Mouse (Mus musculus) limb, embryonic 11.5 days (tissue): ENCODE results near the gene Gm49711. TPM values are rescaled to one million over a fixed set of nuclear protein-coding genes. Genes with fewer than 3 reads are reported as not detected.
"Not testable (repeated sequence)": the region's sequence is repeated elsewhere in the genome, so short reads cannot be mapped to it uniquely, and the experiment has no call there.

Experiments used
- ATAC-seq: fragments of 200-750 bp; cut with Nextera tagmentation; 2 replicates; pipeline ENCODE4 v1.8.0; 2017; ENCODE audit warnings: low read depth; ENCODE audit not compliant: insufficient number of reproducible peaks, low FRiP score, low TSS enrichment
- DNase-seq: peaks from one replicate; pipeline ENCODE4 v3.0.0-alpha.2; 2015; ENCODE audit warnings: low spot score
- H3K27ac ChIP-seq: fragments of 300-500 bp; sonication (generic); replicated peaks from 2 replicates; pipeline ENCODE4 v1.5.1; 2014; ENCODE audit warnings: low read depth, mild to moderate bottlenecking, low read length
- H3K27me3 ChIP-seq: fragments of 300-500 bp; sonication (generic); 2 replicates; pipeline ENCODE4 v1.6.1; 2014; ENCODE audit warnings: mild to moderate bottlenecking, low read length, mixed read lengths; ENCODE audit not compliant: control insufficient read depth, insufficient read depth
- H3K36me3 ChIP-seq: fragments of 300-500 bp; sonication (generic); 2 replicates; pipeline ENCODE4 v1.6.1; 2014; ENCODE audit warnings: mild to moderate bottlenecking, low read length, moderate library complexity, mixed read lengths; ENCODE audit not compliant: control insufficient read depth, insufficient read depth
- H3K4me1 ChIP-seq: fragments of 300-500 bp; sonication (generic); 2 replicates; pipeline ENCODE4 v1.6.1; 2014; ENCODE audit warnings: low read length, mixed read lengths; ENCODE audit not compliant: control insufficient read depth, insufficient read depth
- H3K4me2 ChIP-seq: fragments of 300-500 bp; sonication (generic); 2 replicates; pipeline ENCODE4 v1.6.1; 2014; ENCODE audit warnings: low read depth, mild to moderate bottlenecking, moderate library complexity; ENCODE audit not compliant: severe bottlenecking
- H3K4me3 ChIP-seq: fragments of 300-500 bp; sonication (generic); 2 replicates; pipeline ENCODE4 v1.5.1; 2014; ENCODE audit warnings: low read depth, low read length
- H3K9ac ChIP-seq: fragments of 300-500 bp; sonication (generic); 2 replicates; pipeline ENCODE4 v1.6.1; 2014; ENCODE audit warnings: mild to moderate bottlenecking, low read length
- H3K9me3 ChIP-seq: fragments of 300-500 bp; sonication (generic); 2 replicates; pipeline ENCODE4 v1.6.1; 2016; ENCODE audit warnings: low read length; ENCODE audit not compliant: control insufficient read depth
- WGBS: fragments of 180-500 bp; shearing (Covaris S2); extraction: QIAGEN DNeasy Blood & Tissue Kit; methylation state at CpG from one replicate; pipeline ENCODE4 v1.1.7; 2014; 5-methylcytosine and 5-hydroxymethylcytosine counted together
- polyA plus RNA-seq: library from polyadenylated mRNA; unstranded; fragments of >200 nt; fragmentation: Nextera tagmentation; extraction: Ambion mirVana; gene quantifications from 2 replicates; pipeline ENCODE4 v1.2.1, GENCODE M21; 2014

Gm49711 gene
- polyA plus RNA-seq, 1 experiment from 2014 or later, result not detected

DNA sequence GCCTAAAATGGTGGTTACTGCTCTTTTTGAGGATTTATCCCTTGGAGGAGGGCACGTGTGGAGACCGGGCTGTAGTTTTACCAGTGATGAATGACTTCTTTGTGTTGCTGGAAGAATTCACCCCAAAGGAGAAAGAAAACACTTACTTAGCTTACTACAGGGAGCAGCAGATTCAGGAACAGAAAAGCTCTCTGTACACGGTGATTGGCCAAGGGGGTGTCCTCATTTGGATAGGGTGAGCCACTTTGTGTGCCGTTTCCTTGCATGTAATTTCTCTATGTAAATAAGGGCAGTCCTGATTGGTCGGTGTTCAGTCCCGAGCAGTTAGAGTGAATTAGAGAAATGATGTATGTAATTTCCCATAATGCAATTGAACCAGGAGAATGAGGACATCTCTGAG lies 137.0 kb downstream of the Gm49711 start:
- WGBS, result 81% methylated on average over 6 of the region's 6 CpGs

DNA sequence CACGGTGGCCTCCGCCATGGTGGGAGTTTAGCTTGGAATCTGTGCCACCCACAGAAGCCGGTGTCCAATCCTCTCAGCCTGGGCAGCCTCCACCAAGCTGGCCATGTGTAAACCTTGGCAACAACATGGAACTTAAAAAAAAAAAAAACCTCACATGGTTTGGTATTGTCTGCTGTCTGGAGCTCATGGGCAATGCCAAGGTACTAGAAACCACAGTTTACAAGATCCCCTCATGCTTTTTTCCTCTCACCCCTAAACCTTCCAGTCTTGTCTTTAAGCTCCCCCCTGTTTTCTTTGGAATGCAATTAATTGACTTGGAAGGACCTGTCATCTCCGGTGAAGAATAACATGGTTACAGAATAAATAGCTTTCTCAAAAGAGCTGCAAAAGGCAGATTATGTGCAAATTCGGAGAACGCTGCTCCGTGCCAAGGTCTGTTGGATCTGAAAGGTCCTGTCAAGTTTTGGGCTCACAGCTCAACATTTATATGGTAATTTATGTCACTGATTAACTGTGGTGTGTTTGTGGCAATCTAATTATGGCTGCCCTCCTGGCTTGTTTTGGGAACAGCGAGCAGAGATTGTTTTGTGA lies 138.7 kb downstream of the Gm49711 start:
- Histone ChIP-seq H3K9ac (no peak overlapping the region), H3K27ac (no peak overlapping the region), H3K4me2 (no peak overlapping the region), H3K4me3 (no peak overlapping the region), H3K4me1 (no peaks in the 10 kb centered on the region), H3K9me3 (peaks cover 3% of the 10 kb centered on the region; the same call in 1 of the 2 replicates), H3K27me3 (no peaks in the 10 kb centered on the region), H3K36me3 (no peaks in the 10 kb centered on the region)
- ATAC-seq, result no peak
- WGBS, result 86% methylated on average over 8 of the region's 8 CpGs
- no peak for DNase-seq

More for the DNA sequence above, 137.0 kb downstream of the Gm49711 start:
- H3K4me1 ChIP-seq, result no peaks in the 10 kb centered on the region
- no peak overlapping the region for H3K9ac ChIP-seq
- no peaks in the 10 kb centered on the region for H3K36me3 ChIP-seq
- H3K4me2 ChIP-seq, result no peak overlapping the region
- DNase-seq (no peak), ATAC-seq (no peak)
- H3K9me3 ChIP-seq, result peaks cover 3% of the 10 kb centered on the region; the same call in 1 of the 2 replicates
- H3K27me3 ChIP-seq, result no peaks in the 10 kb centered on the region
- H3K27ac ChIP-seq, result no peak overlapping the region
- no peak overlapping the region for H3K4me3 ChIP-seq

DNA sequence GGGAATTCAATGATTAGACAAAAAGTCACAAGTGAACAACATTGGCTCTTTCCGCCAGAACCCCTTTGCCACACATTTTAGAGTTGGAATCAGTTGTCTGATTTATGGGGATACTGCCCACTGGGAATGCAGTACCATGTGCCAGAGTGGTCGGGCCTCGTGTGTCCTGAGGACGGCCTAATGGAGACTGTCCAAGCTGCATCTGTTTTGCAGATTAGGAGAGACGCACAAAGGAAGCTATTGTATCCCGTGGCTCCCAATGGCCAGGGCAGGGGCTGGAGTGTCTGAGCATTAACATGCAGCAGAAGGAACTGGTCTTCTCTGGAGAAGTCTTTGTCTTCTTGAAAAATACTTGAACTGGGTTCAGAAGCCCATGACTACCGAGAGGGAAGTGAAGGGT lies 142.5 kb downstream of the Gm49711 start:
- Histone ChIP-seq H3K9ac (no peak overlapping the region), H3K27me3 (no peaks in the 10 kb centered on the region), H3K4me1 (no peaks in the 10 kb centered on the region), H3K4me2 (no peak overlapping the region), H3K4me3 (no peak overlapping the region), H3K36me3 (no peaks in the 10 kb centered on the region), H3K27ac (no peak overlapping the region), H3K9me3 (no peaks in the 10 kb centered on the region)
- WGBS, result 84% methylated on average over 7 of the region's 7 CpGs
- DNase-seq, result no peak
- ATAC-seq, result no peak

DNA sequence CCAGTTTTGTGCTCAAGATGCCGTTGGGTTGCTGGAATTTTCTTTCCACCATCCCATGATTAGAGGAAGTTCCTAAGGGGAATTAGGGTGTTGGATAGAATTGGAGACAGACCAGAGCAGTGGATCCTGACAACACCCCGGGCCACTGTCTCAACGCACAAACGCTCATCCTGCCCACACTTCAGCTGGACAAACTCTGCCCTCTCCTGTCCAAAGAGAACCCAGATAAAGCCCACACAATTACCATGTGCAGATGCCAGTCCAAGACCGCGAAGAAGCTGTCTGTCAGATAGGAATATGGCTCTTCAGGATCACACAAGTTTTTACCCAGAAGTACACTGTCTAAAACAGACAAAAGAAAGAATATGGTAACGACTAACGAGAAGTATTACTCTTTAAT lies 145.5 kb downstream of the Gm49711 start:
- H3K4me1 ChIP-seq, result no peaks in the 10 kb centered on the region
- no peak for DNase-seq
- H3K9me3 ChIP-seq, result no peaks in the 10 kb centered on the region
- H3K9ac ChIP-seq, result no peak overlapping the region
- H3K4me3 ChIP-seq, result no peak overlapping the region
- ATAC-seq, result no peak
- 84% methylated on average over 8 of the region's 8 CpGs for WGBS
- H3K27me3 ChIP-seq, result no peaks in the 10 kb centered on the region
- no peaks in the 10 kb centered on the region for H3K36me3 ChIP-seq
- no peak overlapping the region for H3K27ac ChIP-seq
- H3K4me2 ChIP-seq, result no peak overlapping the region

DNA sequence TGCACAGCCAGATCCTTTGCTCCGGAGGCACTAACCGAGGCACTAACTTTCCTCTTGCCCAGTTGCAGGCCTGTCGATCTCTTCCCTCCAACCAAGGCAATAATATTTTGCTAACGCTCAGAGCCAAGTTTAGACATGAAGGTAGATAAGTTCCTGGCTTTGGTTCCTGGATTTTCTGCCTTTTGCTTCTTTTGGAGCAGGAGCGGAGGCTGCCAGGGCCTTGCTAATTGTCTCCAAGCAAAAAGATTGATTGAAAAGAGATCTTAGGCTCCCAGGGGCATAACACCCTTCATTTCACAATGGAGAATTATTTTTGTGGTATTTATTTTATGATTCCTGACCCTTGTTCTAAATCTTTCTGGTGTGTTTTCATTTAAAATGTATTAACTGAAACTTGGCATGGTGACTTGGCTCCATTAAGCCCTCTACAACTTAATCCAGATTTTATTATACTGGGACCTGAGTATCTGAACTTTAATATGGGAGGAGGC lies 151.2 kb downstream of the Gm49711 start:
- no peak for DNase-seq
- Histone ChIP-seq H3K9me3 (no peaks in the 10 kb centered on the region), H3K4me3 (no peak overlapping the region), H3K27me3 (no peaks in the 10 kb centered on the region), H3K4me1 (no peaks in the 10 kb centered on the region), H3K4me2 (no peak overlapping the region), H3K36me3 (no peaks in the 10 kb centered on the region), H3K27ac (no peak overlapping the region), H3K9ac (no peak overlapping the region)
- 87% methylated on average over 5 of the region's 5 CpGs for WGBS
- no peak for ATAC-seq

DNA sequence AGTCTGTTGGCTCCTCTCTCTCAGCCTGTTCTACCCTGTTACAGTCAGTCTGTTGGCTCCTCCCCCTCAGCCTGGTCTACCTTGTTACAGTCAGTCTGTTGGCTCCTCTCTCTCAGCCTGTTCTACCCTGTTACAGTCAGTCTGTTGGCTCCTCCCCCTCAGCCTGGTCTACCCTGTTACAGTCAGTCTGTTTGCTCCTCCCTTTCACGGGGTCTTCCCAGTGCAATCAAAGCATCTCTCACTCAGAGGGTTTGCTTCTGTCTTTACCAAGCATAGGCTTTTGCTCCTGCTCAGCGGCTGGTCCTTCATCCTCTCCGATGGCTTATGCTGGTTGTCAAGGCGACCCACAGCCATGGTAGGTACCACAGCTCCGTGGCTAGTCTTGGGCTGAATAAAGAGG lies 152.2 kb downstream of the Gm49711 start:
- not testable (repeated sequence) for H3K9me3 ChIP-seq, H3K27ac ChIP-seq, H3K27me3 ChIP-seq, H3K9ac ChIP-seq, H3K4me1 ChIP-seq, DNase-seq, H3K4me2 ChIP-seq, ATAC-seq, H3K4me3 ChIP-seq, H3K36me3 ChIP-seq
- WGBS, result 92% methylated on average over 5 of the region's 5 CpGs

DNA sequence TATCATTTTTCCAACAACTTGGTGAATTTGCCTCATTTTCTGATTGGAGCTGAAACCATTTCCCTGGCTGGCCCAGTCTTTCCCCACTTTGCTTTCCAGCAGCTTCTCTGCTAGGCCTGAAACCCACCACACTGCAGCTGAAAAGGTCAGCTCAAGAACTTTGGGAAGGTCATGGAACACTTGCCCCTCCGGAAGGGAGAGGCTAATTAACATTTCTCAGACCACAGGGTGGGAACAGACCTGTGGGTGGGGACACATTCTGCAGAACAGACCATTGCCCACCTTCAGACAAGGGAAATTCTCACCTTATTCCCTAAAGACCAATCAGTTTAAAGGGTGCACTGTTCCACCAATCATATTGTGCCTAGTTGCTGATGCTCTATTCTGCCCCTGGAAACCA lies 155.8 kb downstream of the Gm49711 start:
- H3K9me3 ChIP-seq, ATAC-seq, H3K4me2 ChIP-seq, H3K4me1 ChIP-seq, H3K4me3 ChIP-seq, DNase-seq, H3K9ac ChIP-seq, H3K27ac ChIP-seq, H3K27me3 ChIP-seq, H3K36me3 ChIP-seq: not testable (repeated sequence)
- 35% methylated on average over 1 of the region's 1 CpGs for WGBS

DNA sequence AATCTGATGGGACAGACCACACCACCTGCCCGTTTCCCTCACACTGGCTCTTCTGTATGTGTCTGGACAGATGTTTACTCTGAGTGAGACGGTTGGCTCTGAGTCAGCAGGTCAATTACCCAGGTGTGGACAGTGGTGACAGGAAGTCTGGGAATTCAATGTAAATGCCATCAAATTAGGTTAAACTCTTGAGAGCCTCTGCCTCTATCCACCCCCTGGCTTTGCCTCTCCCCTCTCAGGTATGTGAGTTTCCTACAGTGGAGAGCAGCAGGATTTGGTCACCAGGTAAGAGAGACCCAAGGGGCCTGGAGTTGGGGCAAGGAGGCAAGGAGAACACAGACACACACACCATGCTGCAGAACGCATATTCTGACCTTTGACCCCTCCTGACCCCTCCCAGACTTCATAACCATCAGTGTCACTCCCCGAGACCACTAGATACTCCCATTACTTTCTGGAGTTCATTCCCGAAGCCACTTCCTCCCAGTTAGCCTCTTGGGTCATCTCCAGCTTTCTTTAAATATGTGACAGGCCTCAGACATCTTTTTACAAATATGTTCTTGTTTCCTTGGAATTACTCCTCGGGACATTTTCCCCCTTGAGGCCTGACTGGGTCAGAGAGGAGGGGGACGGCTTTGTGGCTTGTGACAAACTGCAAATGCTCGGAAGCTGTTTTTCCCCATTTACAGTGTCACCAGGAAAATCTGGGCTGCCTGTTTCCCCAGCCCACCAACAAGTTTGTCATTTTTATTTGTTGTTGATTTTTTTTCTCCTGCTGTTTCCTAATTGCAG lies 157.7 kb downstream of the Gm49711 start:
- Histone ChIP-seq H3K9me3 (no peaks in the 10 kb centered on the region), H3K27me3 (no peaks in the 10 kb centered on the region), H3K4me3 (no peak overlapping the region), H3K4me2 (no peak overlapping the region), H3K27ac (no peak overlapping the region), H3K36me3 (no peaks in the 10 kb centered on the region), H3K9ac (no peak overlapping the region), H3K4me1 (peaks cover 8% of the 10 kb centered on the region)
- ATAC-seq (no peak), DNase-seq (no peak)
- WGBS, result 49% methylated on average over 8 of the region's 8 CpGs
